Mouse (Mus musculus): ENCODE data around the gene Gm10837. TPM values are rescaled to one million over a fixed set of nuclear protein-coding genes. Genes with fewer than 3 reads are reported as not detected.

Gene Gm10837
- polyA plus RNA-seq, 1 experiment from 2014 or later: not detected

DNA sequence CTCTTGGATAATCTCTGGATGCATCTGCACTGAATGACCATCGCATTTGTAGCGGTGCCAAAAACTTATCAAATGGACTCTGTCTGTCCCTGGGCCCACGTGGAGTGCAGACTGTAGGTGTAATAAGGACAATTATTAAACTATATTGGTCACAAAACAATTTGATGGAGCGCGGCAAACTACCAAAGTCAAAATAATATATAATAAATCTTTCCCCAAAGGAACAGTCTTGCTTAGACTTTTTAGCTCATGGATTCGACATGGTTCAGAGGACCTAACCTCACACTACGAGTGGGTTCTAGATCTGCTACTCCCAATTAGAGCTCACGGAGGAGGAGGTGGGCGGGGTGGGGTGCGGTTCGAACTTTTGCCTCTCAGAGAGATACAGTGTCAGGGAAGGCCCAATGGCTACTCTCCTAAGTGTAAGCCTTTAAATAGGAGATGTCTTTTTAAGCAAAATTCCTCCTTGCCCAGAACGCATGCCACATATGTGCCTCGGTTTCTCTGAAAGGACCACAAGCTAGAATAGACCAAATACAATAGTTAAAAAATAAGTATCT lies 24.4 kb upstream of the Gm10837 start:
- H3K27ac ChIP-seq (ENCODE audit: poor library complexity, severe bottlenecking): no peak overlapping the region
- H3K9ac ChIP-seq: no peak overlapping the region
- no peak for ATAC-seq (ENCODE audit: insufficient number of reproducible peaks, low FRiP score)
- H3K4me1 ChIP-seq (replicated peaks): peaks cover 19% of the 10 kb centered on the region
- H3K4me2 ChIP-seq: peak overlapping the region; percentile 98
- peak overlapping the region; percentile 64; the same call in 1 of the 2 replicates for H3K4me3 ChIP-seq
- no peaks in the 10 kb centered on the region for H3K36me3 ChIP-seq
- H3K9me3 ChIP-seq (replicated peaks): no peaks in the 10 kb centered on the region
- 24% methylated on average over 13 of the region's 13 CpGs for WGBS
- H3K27me3 ChIP-seq (replicated peaks): peaks cover 86% of the 10 kb centered on the region

DNA sequence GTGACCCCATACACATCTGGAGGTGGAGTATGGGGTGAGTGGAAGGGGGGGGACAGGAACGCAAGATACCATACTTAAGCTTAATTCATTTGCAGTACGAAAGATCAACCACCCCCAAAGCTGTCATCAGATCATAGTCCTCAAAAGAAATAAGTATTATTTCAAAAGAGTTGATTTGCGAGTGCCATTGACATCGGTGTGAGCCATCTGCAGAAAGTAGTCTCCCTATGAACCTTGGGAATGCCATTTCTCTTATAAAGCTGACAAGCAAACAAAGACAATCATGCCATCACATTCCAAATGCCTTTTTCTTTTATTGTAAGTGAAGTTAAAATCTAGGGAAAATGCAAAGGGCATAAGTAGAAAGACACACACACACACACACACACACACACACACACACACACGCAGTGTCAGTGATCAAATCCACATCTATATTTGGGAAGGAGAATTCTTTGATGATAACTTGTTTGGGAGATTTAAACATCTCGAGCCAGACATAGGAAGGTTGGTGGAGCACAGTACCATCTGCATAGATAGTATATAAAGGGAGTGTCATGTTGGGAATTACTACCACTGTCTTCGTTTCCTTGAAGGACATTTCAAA lies 23.5 kb upstream of the Gm10837 start:
- Histone ChIP-seq H3K9me3 (replicated peaks) (no peaks in the 10 kb centered on the region), H3K27me3 (replicated peaks) (peaks cover 87% of the 10 kb centered on the region), H3K27ac (ENCODE audit: poor library complexity, severe bottlenecking) (no peak overlapping the region), H3K9ac (no peak overlapping the region), H3K4me3 (no peak overlapping the region), H3K4me2 (no peak overlapping the region), H3K36me3 (no peaks in the 10 kb centered on the region), H3K4me1 (replicated peaks) (peaks cover 19% of the 10 kb centered on the region)
- 60% methylated on average over 7 of the region's 7 CpGs for WGBS
- no peak for ATAC-seq (ENCODE audit: insufficient number of reproducible peaks, low FRiP score)

DNA sequence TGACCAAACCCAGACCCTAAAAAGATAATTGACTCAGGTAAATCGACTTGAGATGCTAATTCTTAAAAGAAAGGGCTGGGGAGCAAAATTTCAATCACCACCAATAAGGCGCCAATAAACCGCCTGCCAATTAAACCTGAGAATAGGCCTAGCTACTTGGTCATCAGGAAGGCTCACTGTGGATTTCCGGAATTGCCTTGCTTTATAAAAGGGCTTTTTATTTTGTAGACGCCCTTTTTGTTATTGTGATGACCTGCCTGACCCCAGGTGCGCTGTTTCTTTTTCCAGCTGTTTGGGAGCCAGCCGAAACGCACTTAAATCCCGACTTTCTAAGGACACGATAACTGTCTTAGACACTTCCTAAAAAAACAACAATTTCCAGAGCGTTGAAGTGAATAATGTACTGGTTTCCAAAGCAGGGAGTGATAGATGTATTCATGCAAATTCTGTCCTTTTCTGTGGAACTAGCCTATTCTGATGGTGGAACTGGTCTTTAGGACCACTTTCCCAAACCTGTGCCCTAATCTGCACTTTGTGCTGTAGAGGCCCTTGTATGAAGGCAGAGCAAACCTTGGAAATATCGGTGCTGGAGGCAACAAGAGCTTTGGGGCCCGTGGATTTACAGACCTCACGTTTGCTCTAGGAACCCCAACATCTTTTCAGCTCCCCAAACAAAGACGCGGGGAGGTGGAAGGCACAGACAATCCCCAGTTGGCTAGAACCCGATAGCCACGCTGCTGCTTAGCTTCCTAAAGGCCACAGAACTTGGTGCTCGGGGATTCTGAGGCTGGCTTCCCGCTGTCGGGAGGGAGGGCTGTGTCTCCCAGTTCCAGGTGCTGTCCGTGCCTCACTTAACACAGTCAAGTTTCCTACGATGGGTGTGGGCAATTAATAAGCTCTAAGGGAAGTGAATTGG lies 22.2 kb upstream of the Gm10837 start:
- Histone ChIP-seq H3K9me3 (replicated peaks) (no peaks in the 10 kb centered on the region), H3K27ac (ENCODE audit: poor library complexity, severe bottlenecking) (no peak overlapping the region), H3K4me1 (replicated peaks) (peaks cover 19% of the 10 kb centered on the region), H3K4me3 (no peak overlapping the region), H3K4me2 (no peak overlapping the region), H3K27me3 (replicated peaks) (peaks cover 85% of the 10 kb centered on the region), H3K36me3 (no peaks in the 10 kb centered on the region), H3K9ac (no peak overlapping the region)
- no peak for ATAC-seq (ENCODE audit: insufficient number of reproducible peaks, low FRiP score)
- WGBS: 10% methylated on average over 23 of the region's 23 CpGs

DNA sequence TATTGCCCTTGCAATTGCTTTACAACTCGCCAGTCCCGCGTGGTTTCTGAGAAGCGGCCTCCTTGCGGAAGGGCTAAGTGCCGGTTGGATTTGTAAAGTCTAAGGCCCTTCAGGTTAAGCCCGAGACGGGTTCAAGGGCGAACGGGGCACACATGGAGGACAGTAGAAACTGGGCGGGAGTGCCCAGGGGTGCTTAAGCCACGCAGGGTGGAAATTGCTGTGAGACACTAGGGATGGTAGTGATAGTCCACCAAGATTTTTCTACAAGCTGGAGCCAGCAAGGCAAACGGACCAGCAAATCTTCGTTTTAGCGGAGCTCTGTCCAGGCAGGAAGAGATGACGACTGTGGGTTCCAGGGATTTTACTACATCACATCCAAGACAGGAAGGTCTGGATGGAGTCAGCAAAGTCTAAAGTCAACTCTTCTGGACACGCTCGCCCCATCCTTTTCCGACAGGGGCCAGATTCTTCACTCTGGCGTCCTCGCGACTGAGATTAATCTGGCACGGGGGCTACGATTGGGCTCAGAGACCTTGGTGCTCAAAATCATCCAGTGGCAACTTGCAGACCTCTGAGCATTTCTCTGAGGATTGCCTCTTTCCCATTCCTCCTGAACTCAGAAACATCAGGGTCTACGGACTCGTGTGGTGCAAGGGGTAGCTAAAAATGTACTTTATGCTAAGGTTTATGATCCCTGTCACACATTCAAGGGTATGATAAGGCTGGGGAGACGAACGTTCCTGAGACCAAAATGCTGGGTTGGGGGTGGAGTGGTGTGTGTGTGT lies 21.2 kb upstream of the Gm10837 start:
- no peak overlapping the region for H3K27ac ChIP-seq (ENCODE audit: poor library complexity, severe bottlenecking)
- WGBS: 2% methylated on average over 28 of the region's 28 CpGs

DNA sequence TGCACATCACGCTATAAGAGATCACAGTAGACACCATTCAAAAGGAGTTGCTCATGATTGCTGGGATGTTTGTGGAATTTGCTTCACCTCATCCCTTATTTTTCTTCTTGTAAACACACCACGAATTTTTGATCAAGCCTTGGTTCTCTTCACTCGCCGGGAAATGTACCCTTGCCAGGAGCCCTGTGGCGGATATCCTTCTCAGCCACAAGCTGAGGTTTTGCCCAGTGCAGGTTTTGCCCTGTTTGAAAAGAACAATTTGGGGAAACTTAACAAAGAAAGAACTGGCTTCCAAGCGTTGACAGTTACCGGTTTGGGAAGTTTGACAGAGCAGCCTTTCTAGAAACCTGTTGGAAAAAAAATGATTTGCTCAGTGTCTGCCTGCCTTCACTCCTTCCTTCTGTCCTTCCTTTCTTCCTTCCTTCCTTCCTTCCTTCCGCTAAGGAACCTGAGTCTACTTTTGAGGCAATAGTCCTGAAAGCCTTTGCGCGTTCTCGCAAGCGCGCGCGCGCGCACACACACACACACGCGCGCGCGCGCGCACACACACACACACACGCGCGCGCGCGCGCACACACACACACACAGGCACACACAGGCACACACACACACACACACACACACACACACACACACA lies 18.8 kb upstream of the Gm10837 start:
- ATAC-seq (ENCODE audit: insufficient number of reproducible peaks, low FRiP score): no peak
- no peak overlapping the region for H3K4me3 ChIP-seq
- H3K9ac ChIP-seq: no peak overlapping the region
- H3K9me3 ChIP-seq (replicated peaks): no peaks in the 10 kb centered on the region
- H3K36me3 ChIP-seq: no peaks in the 10 kb centered on the region
- H3K27me3 ChIP-seq (replicated peaks): peaks cover 86% of the 10 kb centered on the region
- no peak overlapping the region for H3K4me2 ChIP-seq
- 13% methylated on average over 25 of the region's 31 CpGs for WGBS
- peaks cover 27% of the 10 kb centered on the region for H3K4me1 ChIP-seq (replicated peaks)
- no peak overlapping the region for H3K27ac ChIP-seq (ENCODE audit: poor library complexity, severe bottlenecking)

More for the DNA sequence above, 21.2 kb upstream of the Gm10837 start:
- Histone ChIP-seq H3K36me3 (no peaks in the 10 kb centered on the region), H3K9ac (no peak overlapping the region), H3K4me1 (replicated peaks) (peaks cover 17% of the 10 kb centered on the region), H3K9me3 (replicated peaks) (no peaks in the 10 kb centered on the region), H3K4me2 (no peak overlapping the region), H3K27me3 (replicated peaks) (peaks cover 85% of the 10 kb centered on the region), H3K4me3 (no peak overlapping the region)
- ATAC-seq (ENCODE audit: insufficient number of reproducible peaks, low FRiP score): no peak

DNA sequence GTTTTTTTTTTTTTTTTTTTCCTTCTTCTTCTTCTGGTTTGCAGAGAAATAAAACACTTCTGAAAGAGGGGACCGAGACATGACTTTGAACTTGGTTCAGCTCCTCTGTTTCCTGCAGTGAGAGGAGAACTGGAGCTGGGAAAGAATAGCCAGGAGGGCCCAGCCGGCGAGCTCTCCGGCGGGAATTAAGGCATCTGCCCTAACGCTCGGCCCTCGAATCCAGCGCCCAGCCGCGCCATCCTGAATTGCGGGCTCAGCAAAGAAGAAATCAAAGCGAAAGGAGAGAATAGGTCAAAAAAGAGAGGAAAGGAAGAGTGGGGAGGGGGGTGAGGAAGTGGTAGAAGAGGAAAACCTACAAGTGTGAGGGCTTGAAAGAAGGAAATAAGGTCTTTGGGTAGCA lies 18.2 kb upstream of the Gm10837 start:
- WGBS: under 1% methylated on average over 13 of the region's 13 CpGs
- Histone ChIP-seq H3K4me2 (no peak overlapping the region), H3K4me3 (no peak overlapping the region), H3K27me3 (replicated peaks) (peaks cover 84% of the 10 kb centered on the region), H3K9ac (no peak overlapping the region), H3K36me3 (no peaks in the 10 kb centered on the region), H3K9me3 (replicated peaks) (no peaks in the 10 kb centered on the region), H3K4me1 (replicated peaks) (peaks cover 27% of the 10 kb centered on the region), H3K27ac (ENCODE audit: poor library complexity, severe bottlenecking) (no peak overlapping the region)
- no peak for ATAC-seq (ENCODE audit: insufficient number of reproducible peaks, low FRiP score)

DNA sequence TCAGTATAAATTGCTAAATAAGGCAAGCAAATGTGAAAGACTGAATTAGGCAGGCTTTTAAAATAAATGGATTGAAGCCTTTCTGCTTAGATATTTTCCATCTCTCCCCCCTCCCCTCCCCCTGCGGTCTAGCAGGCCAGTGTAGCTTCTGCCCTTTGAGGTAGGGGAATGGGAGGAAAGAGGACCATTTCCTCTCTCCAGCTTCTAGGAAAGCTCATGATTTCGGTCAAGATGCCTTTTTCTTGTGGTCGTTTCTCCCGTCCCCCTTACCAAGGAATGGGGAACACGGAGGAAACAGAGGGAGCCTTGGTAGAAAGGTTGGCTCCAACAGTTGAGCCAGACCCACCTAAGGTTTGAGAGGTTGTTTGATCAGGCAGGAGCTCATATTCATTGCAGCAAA lies 17.7 kb upstream of the Gm10837 start:
- Histone ChIP-seq H3K27me3 (replicated peaks) (peaks cover 79% of the 10 kb centered on the region), H3K4me2 (no peak overlapping the region), H3K36me3 (no peaks in the 10 kb centered on the region), H3K9me3 (replicated peaks) (no peaks in the 10 kb centered on the region), H3K27ac (ENCODE audit: poor library complexity, severe bottlenecking) (no peak overlapping the region), H3K4me3 (no peak overlapping the region), H3K9ac (no peak overlapping the region), H3K4me1 (replicated peaks) (peaks cover 27% of the 10 kb centered on the region)
- under 1% methylated on average over 5 of the region's 5 CpGs for whole genome bisulfite sequencing
- no peak for ATAC-seq (ENCODE audit: insufficient number of reproducible peaks, low FRiP score)

DNA sequence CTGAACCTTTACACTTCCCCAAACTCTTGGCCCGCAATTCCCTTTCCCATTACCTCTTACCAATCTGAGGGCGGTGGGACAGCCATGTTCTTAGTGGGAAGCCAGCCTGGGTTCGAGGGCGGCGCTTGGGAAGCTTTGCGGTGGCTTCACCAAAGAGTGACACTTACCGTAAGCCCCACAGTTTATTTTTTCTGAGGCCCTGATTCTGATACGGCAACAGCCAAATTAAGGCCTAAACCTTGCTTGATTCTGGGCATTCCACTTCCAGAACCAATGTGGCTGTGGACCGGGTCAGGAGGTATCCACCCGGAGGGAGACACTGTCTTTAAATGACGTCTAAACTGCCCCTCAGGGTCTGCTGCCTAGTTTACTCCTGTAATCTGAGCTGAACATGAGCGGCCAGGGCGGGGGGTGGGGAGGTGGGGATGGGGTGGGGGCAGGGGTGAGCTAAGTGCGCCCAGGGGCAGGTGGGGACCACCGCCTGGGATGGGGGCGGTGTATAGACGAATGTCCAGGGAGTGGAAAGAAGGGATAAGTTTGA lies 17.1 kb upstream of the Gm10837 start:
- peaks cover 27% of the 10 kb centered on the region for H3K4me1 ChIP-seq (replicated peaks)
- no peak overlapping the region for H3K4me3 ChIP-seq
- H3K27me3 ChIP-seq (replicated peaks): peaks cover 80% of the 10 kb centered on the region
- H3K9ac ChIP-seq: no peak overlapping the region
- ATAC-seq (ENCODE audit: insufficient number of reproducible peaks, low FRiP score): no peak
- under 1% methylated on average over 17 of the region's 17 CpGs for WGBS
- no peaks in the 10 kb centered on the region for H3K36me3 ChIP-seq
- H3K9me3 ChIP-seq (replicated peaks): no peaks in the 10 kb centered on the region
- H3K27ac ChIP-seq (ENCODE audit: poor library complexity, severe bottlenecking): no peak overlapping the region
- H3K4me2 ChIP-seq: no peak overlapping the region; the same call in 1 of the 2 replicates

DNA sequence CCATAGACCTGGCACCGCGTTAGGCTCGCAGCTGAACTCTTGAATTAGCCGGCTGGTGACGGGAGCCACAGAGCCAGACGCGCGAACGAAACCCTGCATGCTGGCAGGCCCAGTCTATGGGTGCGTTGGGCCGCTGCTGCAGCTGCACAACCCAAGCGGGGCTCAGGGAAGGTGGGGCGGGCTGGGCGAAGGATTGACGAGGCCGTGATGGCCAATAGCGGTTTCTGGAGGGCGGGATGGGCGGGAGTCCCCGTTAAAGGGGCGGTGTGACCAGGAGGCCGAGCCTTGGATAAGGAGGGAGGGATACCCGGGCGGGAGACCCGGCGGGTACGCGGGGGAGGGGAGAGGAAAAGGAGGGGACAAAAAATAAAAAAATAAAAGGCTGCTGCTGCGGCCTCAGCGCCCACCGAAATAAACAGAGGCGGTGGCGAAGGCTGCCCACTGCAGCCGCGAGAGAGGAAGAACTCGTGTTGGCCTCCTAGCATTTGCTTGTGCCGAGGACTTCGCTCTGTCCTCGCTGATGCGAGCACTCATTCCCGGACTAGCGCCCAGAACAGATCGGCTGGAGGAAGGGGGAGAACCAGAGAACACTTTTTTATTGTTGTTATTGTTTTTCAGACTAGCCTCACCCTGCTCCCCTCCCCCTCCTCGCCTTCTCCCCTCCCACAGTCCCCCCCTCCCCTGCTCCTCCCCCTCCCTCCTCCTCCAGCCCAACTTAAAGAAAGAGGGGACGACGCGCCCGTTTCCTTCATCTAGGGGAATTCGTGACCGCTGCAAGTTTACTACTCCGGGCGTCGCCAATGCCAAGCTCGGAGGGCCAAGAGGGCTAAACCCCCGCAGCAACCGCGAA lies 16.1 kb upstream of the Gm10837 start:
- Histone ChIP-seq H3K9me3 (replicated peaks) (no peaks in the 10 kb centered on the region), H3K36me3 (no peaks in the 10 kb centered on the region), H3K27ac (ENCODE audit: poor library complexity, severe bottlenecking) (no peak overlapping the region), H3K4me3 (peak overlapping the region; percentile 54), H3K4me2 (peak overlapping the region; percentile 85), H3K4me1 (replicated peaks) (peaks cover 33% of the 10 kb centered on the region), H3K27me3 (replicated peaks) (peaks cover 78% of the 10 kb centered on the region), H3K9ac (peak overlapping the region; percentile 35; the same call in 1 of the 2 replicates)
- under 1% methylated on average over 56 of the region's 57 CpGs for WGBS
- ATAC-seq (ENCODE audit: insufficient number of reproducible peaks, low FRiP score): peak; percentile 41; the same call in 1 of the 2 replicates

Data from heart, embryonic 12.5 days (tissue).